Mouse (Mus musculus): Measurements from ENCODE around the gene Hsp90aa1. TPM values are rescaled to one million over a fixed set of nuclear protein-coding genes. Genes with fewer than 3 reads are reported as not detected.
"Not testable (repeated sequence)": the region's sequence is repeated elsewhere in the genome, so short reads cannot be mapped to it uniquely, and the experiment has no call there.

The Hsp90aa1 gene
- polyA plus RNA-seq, 2 experiments = 169 to 633 TPM

DNA sequence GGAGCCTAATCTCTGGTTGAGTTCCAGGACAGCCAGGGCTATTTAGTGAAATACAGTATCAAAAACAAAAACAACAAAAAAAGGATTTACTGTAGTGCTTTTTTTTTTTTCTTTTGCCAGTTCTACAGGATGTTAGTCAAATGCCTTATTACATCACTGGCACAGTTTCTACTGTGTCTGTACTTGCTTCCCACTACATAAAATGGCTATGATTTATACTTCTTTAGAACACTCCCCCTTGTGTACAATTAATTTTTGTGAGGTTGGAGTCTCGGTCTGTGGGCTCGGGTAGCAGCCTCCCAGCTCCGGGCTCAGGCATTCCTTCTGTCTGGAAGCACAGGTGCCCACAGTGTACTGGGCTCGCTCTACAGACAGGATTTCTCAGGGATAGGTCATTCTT lies 34.1 kb upstream of the Hsp90aa1 start:
- Histone ChIP-seq H3K36me3 (ENCODE audit: control insufficient read depth, insufficient read depth, low read length) (0 out of 2 replicates have a peak, but pooled peaks cover 2% of the 10 kb centered on the region), H3K27ac (replicated peaks; ENCODE audit: low read depth, low read length) (no peak overlapping the region), H3K9me3 (ENCODE audit: control insufficient read depth, low read length) (no peaks in the 10 kb centered on the region), H3K9ac (ENCODE audit: low read depth, low read length, severe bottlenecking) (no peak overlapping the region), H3K27me3 (ENCODE audit: control insufficient read depth, insufficient read depth, low read length) (no peaks in the 10 kb centered on the region), H3K4me1 (ENCODE audit: control insufficient read depth, insufficient read depth, low read length) (peaks cover 9% of the 10 kb centered on the region), H3K4me3 (replicated peaks; ENCODE audit: low read length) (peak overlapping the region; percentile 98), H3K4me2 (replicated peaks; ENCODE audit: low read depth, low read length, severe bottlenecking) (peak overlapping the region; percentile 71)
- DNase-seq (ENCODE audit: low spot score) (peak; percentile 45), ATAC-seq (ENCODE audit: low FRiP score, low read depth) (no peak)
- TF ChIP-seq POLR2A (IDR thresholded peaks at IDR 0.05; ENCODE audit: borderline replicate concordance, extremely low read depth, insufficient read depth, insufficient read length) = no peak
- 7% methylated on average over 4 of the region's 4 CpGs for WGBS

DNA sequence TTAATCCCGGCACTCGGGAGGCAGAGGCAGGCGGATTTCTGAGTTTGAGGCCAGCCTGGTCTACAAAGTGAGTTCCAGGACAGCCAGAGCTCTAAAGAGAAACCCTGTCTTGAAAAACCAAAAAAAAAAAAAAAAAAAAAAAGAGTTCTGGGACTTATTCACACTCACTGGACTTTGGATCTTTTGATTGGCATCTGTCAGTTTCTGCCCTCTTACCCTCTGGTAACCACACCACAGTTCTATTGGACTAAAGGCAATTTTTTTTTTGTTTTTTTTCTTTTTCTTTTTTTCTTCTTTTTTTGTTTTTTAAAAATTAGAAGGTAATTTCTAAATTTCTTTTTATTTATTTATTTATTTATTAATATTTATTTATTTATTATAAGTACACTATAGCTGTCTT lies 30.7 kb upstream of the Hsp90aa1 start:
- not testable (repeated sequence) for ATAC-seq (ENCODE audit: low FRiP score, low read depth); H3K9ac ChIP-seq (ENCODE audit: low read depth, low read length, severe bottlenecking); H3K27ac ChIP-seq (replicated peaks; ENCODE audit: low read depth, low read length); H3K36me3 ChIP-seq (ENCODE audit: control insufficient read depth, insufficient read depth, low read length); DNase-seq (ENCODE audit: low spot score); H3K4me1 ChIP-seq (ENCODE audit: control insufficient read depth, insufficient read depth, low read length); H3K4me3 ChIP-seq (replicated peaks; ENCODE audit: low read length); H3K4me2 ChIP-seq (replicated peaks; ENCODE audit: low read depth, low read length, severe bottlenecking); H3K9me3 ChIP-seq (ENCODE audit: control insufficient read depth, low read length); H3K27me3 ChIP-seq (ENCODE audit: control insufficient read depth, insufficient read depth, low read length)
- 96% methylated on average over 3 of the region's 3 CpGs for WGBS

DNA sequence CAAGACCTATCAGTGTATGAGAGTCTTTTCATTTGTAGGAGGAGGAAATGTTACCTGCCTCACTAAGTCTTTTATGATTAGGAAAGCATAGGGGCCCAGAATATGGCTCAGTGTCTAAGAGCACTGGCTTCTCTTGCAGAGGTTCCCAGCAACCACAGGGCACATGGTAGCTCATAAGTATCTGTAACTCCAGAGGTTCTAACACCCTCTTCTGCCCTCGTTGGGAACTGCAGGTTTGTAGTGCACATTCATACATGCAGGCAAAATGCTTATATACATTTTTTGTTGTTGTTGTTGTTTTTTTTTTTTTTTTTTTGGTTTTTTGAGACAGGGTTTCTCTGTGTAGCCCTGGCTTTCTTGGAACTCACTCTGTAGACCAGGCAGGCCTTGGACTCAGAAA lies 23.9 kb upstream of the Hsp90aa1 start:
- Histone ChIP-seq H3K4me2 (replicated peaks; ENCODE audit: low read depth, low read length, severe bottlenecking) (no peak overlapping the region), H3K9ac (ENCODE audit: low read depth, low read length, severe bottlenecking) (no peak overlapping the region), H3K27ac (replicated peaks; ENCODE audit: low read depth, low read length) (no peak overlapping the region), H3K27me3 (ENCODE audit: control insufficient read depth, insufficient read depth, low read length) (no peaks in the 10 kb centered on the region), H3K9me3 (ENCODE audit: control insufficient read depth, low read length) (no peaks in the 10 kb centered on the region), H3K36me3 (ENCODE audit: control insufficient read depth, insufficient read depth, low read length) (no peaks in the 10 kb centered on the region), H3K4me3 (replicated peaks; ENCODE audit: low read length) (no peak overlapping the region), H3K4me1 (ENCODE audit: control insufficient read depth, insufficient read depth, low read length) (no peaks in the 10 kb centered on the region)
- WGBS = 52% methylated on average over 1 of the region's 1 CpGs
- ATAC-seq (ENCODE audit: low FRiP score, low read depth) = no peak
- DNase-seq (ENCODE audit: low spot score) = no peak
- no peak for TF ChIP-seq POLR2A (IDR thresholded peaks at IDR 0.05; ENCODE audit: borderline replicate concordance, extremely low read depth, insufficient read depth, insufficient read length)

DNA sequence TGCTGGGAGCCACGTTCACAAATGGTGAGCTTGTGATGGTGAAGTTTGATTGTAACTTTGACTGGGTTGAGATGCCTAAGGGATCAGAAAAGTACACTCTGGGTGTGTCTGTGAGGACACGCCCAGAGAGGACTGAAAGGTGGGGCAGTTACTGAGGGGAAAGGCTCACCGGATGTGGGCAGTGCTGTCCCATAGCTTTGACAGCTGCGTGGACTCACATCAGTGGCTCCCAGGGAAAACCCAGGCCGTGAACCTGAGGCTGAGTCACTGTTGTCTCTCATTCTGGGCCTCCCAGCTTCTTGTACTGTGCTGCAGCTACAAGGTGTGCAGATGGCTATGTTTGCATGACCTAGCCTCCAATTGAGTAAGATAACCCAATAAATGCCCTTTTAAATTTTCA lies 23.0 kb upstream of the Hsp90aa1 start:
- ATAC-seq (ENCODE audit: low FRiP score, low read depth) (no peak), DNase-seq (ENCODE audit: low spot score) (no peak)
- no peaks in the 10 kb centered on the region for H3K4me1 ChIP-seq (ENCODE audit: control insufficient read depth, insufficient read depth, low read length)
- no peaks in the 10 kb centered on the region for H3K27me3 ChIP-seq (ENCODE audit: control insufficient read depth, insufficient read depth, low read length)
- no peak for TF ChIP-seq POLR2A (IDR thresholded peaks at IDR 0.05; ENCODE audit: borderline replicate concordance, extremely low read depth, insufficient read depth, insufficient read length)
- no peak overlapping the region for H3K27ac ChIP-seq (replicated peaks; ENCODE audit: low read depth, low read length)
- no peaks in the 10 kb centered on the region for H3K9me3 ChIP-seq (ENCODE audit: control insufficient read depth, low read length)
- no peak overlapping the region for H3K4me2 ChIP-seq (replicated peaks; ENCODE audit: low read depth, low read length, severe bottlenecking)
- H3K36me3 ChIP-seq (ENCODE audit: control insufficient read depth, insufficient read depth, low read length) = no peaks in the 10 kb centered on the region
- 83% methylated on average over 5 of the region's 5 CpGs for WGBS
- H3K9ac ChIP-seq (ENCODE audit: low read depth, low read length, severe bottlenecking) = no peak overlapping the region
- no peak overlapping the region for H3K4me3 ChIP-seq (replicated peaks; ENCODE audit: low read length)

DNA sequence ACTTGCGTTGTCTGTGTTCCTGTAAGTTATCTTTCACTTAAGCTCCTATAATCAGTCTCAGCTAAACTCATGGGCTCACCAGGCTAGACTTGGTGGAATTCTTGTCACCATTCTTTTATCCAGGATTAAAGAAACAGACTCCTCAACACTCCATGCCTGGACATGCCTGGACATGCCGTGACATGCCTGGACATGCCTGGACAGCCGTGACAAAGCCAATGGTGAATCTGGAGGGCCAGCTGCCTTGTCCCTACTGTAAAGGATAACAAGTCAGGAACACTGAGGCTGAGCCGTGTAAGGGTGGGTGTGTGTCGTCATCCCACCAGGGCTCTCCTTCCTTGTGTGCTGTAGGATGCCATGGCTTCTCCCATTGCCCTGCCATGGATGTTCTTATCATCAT lies 22.5 kb upstream of the Hsp90aa1 start:
- 95% methylated on average over 5 of the region's 5 CpGs for WGBS
- no peak overlapping the region for H3K27ac ChIP-seq (replicated peaks; ENCODE audit: low read depth, low read length)
- no peaks in the 10 kb centered on the region for H3K36me3 ChIP-seq (ENCODE audit: control insufficient read depth, insufficient read depth, low read length)

DNA sequence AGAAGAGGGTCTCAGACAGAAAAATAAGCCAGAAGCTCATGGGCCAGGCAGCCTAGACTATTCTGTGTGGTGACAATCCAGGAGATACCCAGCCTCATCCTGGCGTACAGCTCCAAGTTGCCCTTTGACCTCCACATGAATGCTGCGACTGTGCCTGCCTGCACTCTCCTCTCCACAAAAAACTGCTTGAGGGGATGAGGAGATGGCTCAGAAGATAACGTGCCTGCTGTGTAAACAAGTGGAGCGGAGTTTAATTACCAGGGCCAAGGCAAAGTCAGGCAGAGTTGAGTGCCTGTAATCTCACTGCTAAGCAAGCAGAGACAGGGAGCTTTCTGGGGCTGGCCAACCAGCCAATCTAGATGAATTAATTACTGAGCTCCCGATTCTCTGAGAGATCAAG lies 13.5 kb upstream of the Hsp90aa1 start:
- Histone ChIP-seq H3K4me2 (replicated peaks; ENCODE audit: low read depth, low read length, severe bottlenecking) (no peak overlapping the region), H3K27me3 (ENCODE audit: control insufficient read depth, insufficient read depth, low read length) (no peaks in the 10 kb centered on the region), H3K9ac (ENCODE audit: low read depth, low read length, severe bottlenecking) (no peak overlapping the region), H3K4me3 (replicated peaks; ENCODE audit: low read length) (no peak overlapping the region), H3K9me3 (ENCODE audit: control insufficient read depth, low read length) (no peaks in the 10 kb centered on the region), H3K4me1 (ENCODE audit: control insufficient read depth, insufficient read depth, low read length) (no peaks in the 10 kb centered on the region), H3K27ac (replicated peaks; ENCODE audit: low read depth, low read length) (no peak overlapping the region), H3K36me3 (ENCODE audit: control insufficient read depth, insufficient read depth, low read length) (no peaks in the 10 kb centered on the region)
- WGBS = 21% methylated on average over 5 of the region's 5 CpGs
- no peak for TF ChIP-seq POLR2A (IDR thresholded peaks at IDR 0.05; ENCODE audit: borderline replicate concordance, extremely low read depth, insufficient read depth, insufficient read length)
- no peak for DNase-seq (ENCODE audit: low spot score)
- no peak for ATAC-seq (ENCODE audit: low FRiP score, low read depth)

More for the DNA sequence above, 22.5 kb upstream of the Hsp90aa1 start:
- H3K4me1 ChIP-seq (ENCODE audit: control insufficient read depth, insufficient read depth, low read length) = no peaks in the 10 kb centered on the region
- no peak for ATAC-seq (ENCODE audit: low FRiP score, low read depth)
- no peaks in the 10 kb centered on the region for H3K9me3 ChIP-seq (ENCODE audit: control insufficient read depth, low read length)
- no peak for TF ChIP-seq POLR2A (IDR thresholded peaks at IDR 0.05; ENCODE audit: borderline replicate concordance, extremely low read depth, insufficient read depth, insufficient read length)
- H3K4me2 ChIP-seq (replicated peaks; ENCODE audit: low read depth, low read length, severe bottlenecking) = no peak overlapping the region
- no peaks in the 10 kb centered on the region for H3K27me3 ChIP-seq (ENCODE audit: control insufficient read depth, insufficient read depth, low read length)
- H3K4me3 ChIP-seq (replicated peaks; ENCODE audit: low read length) = no peak overlapping the region
- H3K9ac ChIP-seq (ENCODE audit: low read depth, low read length, severe bottlenecking) = no peak overlapping the region
- DNase-seq (ENCODE audit: low spot score) = no peak
